Mouse (Mus musculus): ENCODE results near the gene Dnah7c.

- TF ChIP-seq CTCF (IDR thresholded peaks at IDR 0.05; ENCODE audit: control insufficient read depth, insufficient read depth, insufficient read length) = no peak
- no peak for TF ChIP-seq FOSL1 (IDR thresholded peaks at IDR 0.05; ENCODE audit: insufficient read depth, low read length, poor library complexity, severe bottlenecking)
- TF ChIP-seq USF1 (IDR thresholded peaks at IDR 0.05; ENCODE audit: low read depth) = no peak
- no peak for TF ChIP-seq MYOG (IDR thresholded peaks at IDR 0.05; ENCODE audit: control insufficient read depth, extremely low read depth, insufficient read length)
- TF ChIP-seq MAX (IDR thresholded peaks at IDR 0.05) = no peak
These were observed 406.5 kb downstream of the Dnah7c start for GRCm38 (mm10) chr1:46831927-46832326.
